Mouse (Mus musculus) bone marrow, adult 2 months (tissue): ENCODE results near the gene Mturn. TPM values are rescaled to one million over a fixed set of nuclear protein-coding genes. Genes with fewer than 3 reads are reported as not detected.

ENCODE experiments used
- H3K27ac ChIP-seq: fragments of 200-500 bp; 2 replicates; pipeline ENCODE4 v1.5.1; 2012; ENCODE audit warnings: low read depth, mild to moderate bottlenecking, control low read depth, inconsistent platforms, low read length; ENCODE audit not compliant: control insufficient read depth, poor library complexity, insufficient read depth
- H3K4me1 ChIP-seq: fragments of 200-500 bp; 2 replicates; pipeline ENCODE4 v1.6.1; 2011; ENCODE audit warnings: low read length; ENCODE audit not compliant: control insufficient read depth, insufficient read depth
- H3K4me3 ChIP-seq: fragments of 200-500 bp; replicated peaks from 2 replicates; pipeline ENCODE3; 2011; ENCODE audit warnings: mild to moderate bottlenecking, low read depth, low read length, control low read depth; ENCODE audit not compliant: control insufficient read depth
- CTCF ChIP-seq: fragments of 200-500 bp; IDR thresholded peaks from 2 replicates; pipeline ENCODE4 v1.5.1; 2011; ENCODE audit warnings: low read length, control low read depth; ENCODE audit not compliant: control insufficient read depth, insufficient read depth
- POLR2A ChIP-seq: fragments of 200-500 bp; IDR thresholded peaks from 2 replicates; pipeline ENCODE4 v1.6.1; 2011; ENCODE audit warnings: low read depth, mild to moderate bottlenecking, control low read depth, low read length, borderline replicate concordance; ENCODE audit not compliant: control insufficient read depth
- WGBS: fragments of 180-500 bp; shearing (Covaris S2); methylation state at CpG from one replicate; pipeline ENCODE4 v1.1.7; 2018; 5-methylcytosine and 5-hydroxymethylcytosine counted together
- polyA plus RNA-seq: library from polyadenylated mRNA; stranded (reverse); fragments of >200 nt; gene quantifications from 2 replicates; pipeline ENCODE4 v1.2.4, GENCODE M21; 2011; ENCODE audit warnings: low replicate concordance; ENCODE audit not compliant: missing spikeins, insufficient read depth, insufficient read length

The Mturn gene
- polyA plus RNA-seq, 1 experiment = 4.6 TPM

GRCm38 (mm10) chr6:54689686-54690085, 8.3 kb downstream of the Mturn start:
- 83% methylated on average over 7 of the region's 7 CpGs for WGBS
- H3K27ac ChIP-seq = no peak overlapping the region
- no peaks in the 10 kb centered on the region; the same call in 1 of the 2 replicates for H3K4me1 ChIP-seq
- TF ChIP-seq CTCF = no peak
- no peak for TF ChIP-seq POLR2A
- H3K4me3 ChIP-seq = no peak overlapping the region

GRCm38 (mm10) chr6:54690838-54691237, 9.4 kb downstream of the Mturn start:
- WGBS = 87% methylated on average over 13 of the region's 13 CpGs
- Histone ChIP-seq H3K4me1 (no peaks in the 10 kb centered on the region), H3K4me3 (no peak overlapping the region), H3K27ac (no peak overlapping the region)
- TF ChIP-seq POLR2A = no peak
- TF ChIP-seq CTCF = no peak

GRCm38 (mm10) chr6:54691368-54692116, 10.1 kb downstream of the Mturn start:
- TF ChIP-seq CTCF (no peak), POLR2A (no peak)
- 87% methylated on average over 14 of the region's 14 CpGs for WGBS
- Histone ChIP-seq H3K4me3 (no peak overlapping the region), H3K4me1 (no peaks in the 10 kb centered on the region), H3K27ac (no peak overlapping the region)

GRCm38 (mm10) chr6:54692201-54692600, 10.8 kb downstream of the Mturn start:
- Histone ChIP-seq H3K4me1 (no peaks in the 10 kb centered on the region), H3K4me3 (no peak overlapping the region), H3K27ac (no peak overlapping the region)
- TF ChIP-seq POLR2A (no peak), CTCF (no peak)
- 65% methylated on average over 1 of the region's 1 CpGs for WGBS

- Histone ChIP-seq H3K4me1 (no peaks in the 10 kb centered on the region), H3K27ac (no peak overlapping the region), H3K4me3 (no peak overlapping the region)
- 92% methylated on average over 6 of the region's 6 CpGs for WGBS
- TF ChIP-seq CTCF (no peak), POLR2A (no peak)
These were observed 11.9 kb downstream of the Mturn start for GRCm38 (mm10) chr6:54693286-54693685.

- 1% methylated on average over 24 of the region's 24 CpGs for WGBS
- no peaks in the 10 kb centered on the region for H3K4me1 ChIP-seq
- TF ChIP-seq POLR2A = no peak
- no peak for TF ChIP-seq CTCF
- peak overlapping the region; percentile 71 for H3K4me3 ChIP-seq
- H3K27ac ChIP-seq = no peak overlapping the region
These were observed 17.5 kb downstream of the Mturn start for GRCm38 (mm10) chr6:54698691-54699476.

GRCm38 (mm10) chr6:54699477-54700056, 18.1 kb downstream of the Mturn start:
- H3K4me1 ChIP-seq = no peaks in the 10 kb centered on the region
- H3K27ac ChIP-seq = no peak overlapping the region
- TF ChIP-seq POLR2A (no peak), CTCF (no peak)
- peak overlapping the region; percentile 71 for H3K4me3 ChIP-seq
- WGBS = 3% methylated on average over 19 of the region's 19 CpGs

GRCm38 (mm10) chr6:54700516-54700915, 19.1 kb downstream of the Mturn start:
- H3K27ac ChIP-seq = no peak overlapping the region
- peaks cover under 1% of the 10 kb centered on the region; the same call in 1 of the 2 replicates for H3K4me1 ChIP-seq
- H3K4me3 ChIP-seq = no peak overlapping the region
- TF ChIP-seq POLR2A (no peak), CTCF (no peak)
- WGBS = 92% methylated on average over 2 of the region's 2 CpGs
